Mouse (Mus musculus) liver, adult 2 months (tissue): ENCODE measurements around the gene Actn1.

Experiments
- CTCF ChIP-seq: fragments of 200-500 bp; IDR thresholded peaks from 2 replicates; pipeline ENCODE4 v1.5.1; 2011; ENCODE audit warnings: low read depth, low read length, control low read depth
- POLR2A ChIP-seq: fragments of 200-500 bp; IDR thresholded peaks from 2 replicates; pipeline ENCODE4 v1.6.1; 2011; ENCODE audit warnings: low read length, control low read depth; ENCODE audit not compliant: insufficient read depth; ENCODE audit errors: extremely low read depth

DNA sequence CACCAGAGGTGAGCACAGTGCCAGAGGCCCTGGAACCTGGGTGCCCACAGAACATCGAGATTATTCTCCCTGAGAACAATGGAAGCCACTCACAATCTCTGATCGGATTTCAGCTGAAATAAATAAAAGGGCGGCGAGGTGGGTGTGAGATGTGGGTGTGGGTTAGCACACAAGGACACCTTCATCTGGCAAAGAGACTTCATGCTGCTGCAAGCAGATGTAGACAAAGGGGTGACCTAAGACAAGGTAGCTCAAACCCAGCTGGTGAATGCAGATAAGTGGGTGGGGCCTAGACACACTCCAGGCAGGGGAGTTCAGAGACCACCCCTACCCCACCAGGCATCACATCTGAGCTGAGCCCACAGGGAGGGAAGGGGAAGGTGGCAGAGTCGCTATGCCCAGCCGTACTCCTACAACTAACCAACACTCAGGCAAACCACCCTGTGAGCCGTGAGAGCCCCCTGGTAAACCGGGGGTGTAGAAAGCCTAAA is 35.9 kb downstream of the Actn1 start:
- TF ChIP-seq POLR2A (no peak), CTCF (no peak)
